Mouse (Mus musculus) B cell, adult 2 months (primary cell): Measurements from ENCODE around the gene Sstr3.

Source experiments
- DNase-seq, 2 experiments: peaks; one replicate each; pipeline ENCODE4 v3.0.0; 2022

The Sstr3 gene

GRCm38 (mm10) chr15:78544561-78545001 is at the start of gene Sstr3:
Gene Sstr3 (minus strand): TSS chr15:78544685.
- no peak for DNase-seq

DNA sequence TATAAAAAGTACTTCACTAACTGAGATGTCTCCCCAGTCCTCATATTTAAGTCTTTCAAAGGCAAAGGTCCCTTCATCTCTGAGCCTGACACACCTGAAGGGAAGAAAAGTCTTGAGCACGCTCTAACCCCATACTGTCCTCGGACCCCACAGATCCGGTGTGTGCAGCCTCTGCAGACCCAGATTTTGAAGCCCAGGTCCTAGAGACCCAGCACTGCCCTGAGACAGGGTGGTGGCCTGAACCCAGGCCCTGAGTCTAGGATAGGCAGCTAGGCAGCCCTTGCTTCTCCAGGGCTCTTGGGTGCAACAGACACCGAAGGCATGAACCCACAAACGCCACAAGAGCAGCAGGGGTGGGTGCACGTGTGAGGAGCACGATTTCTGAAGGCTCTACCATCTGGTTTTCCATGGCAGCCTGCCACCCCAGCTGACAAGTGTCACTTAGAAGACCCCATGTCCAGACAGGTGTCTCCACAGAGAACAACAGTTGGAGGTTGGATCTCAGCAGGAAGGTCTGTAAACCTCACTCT is 49.5 kb upstream of the Sstr3 start:
- DNase-seq = no peak

DNA sequence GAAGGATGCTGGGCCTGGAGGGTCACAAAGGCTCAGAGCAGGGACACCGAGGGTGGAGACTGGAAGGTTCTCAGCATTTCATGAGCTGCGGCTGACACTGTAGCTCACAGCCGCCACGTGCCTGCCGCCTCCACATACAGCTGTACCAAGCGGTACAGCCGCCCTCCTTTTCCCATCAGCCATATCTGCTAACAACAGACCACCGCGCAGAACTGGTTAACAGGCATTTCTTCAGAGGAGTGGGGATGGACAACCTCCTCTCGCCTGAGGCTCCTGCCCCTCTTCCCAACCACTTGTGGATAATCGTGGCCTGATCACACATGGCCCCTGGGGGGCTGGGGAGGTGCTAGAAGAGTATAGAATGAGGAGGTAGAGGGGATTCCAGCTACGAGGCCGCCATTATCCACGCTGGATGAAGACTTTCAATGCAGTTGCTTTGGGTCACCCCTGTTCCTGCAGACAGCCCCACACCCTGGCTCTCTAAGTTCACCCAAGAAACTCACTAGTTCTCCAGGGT is 48.0 kb upstream of the Sstr3 start:
- no peak for DNase-seq

- DNase-seq = peak; percentile 74 to 77
Observed at GRCm38 (mm10) chr15:78591680-78592451, 47.4 kb upstream of the Sstr3 start.

- DNase-seq = peak; percentile 44 to 50
Observed at GRCm38 (mm10) chr15:78590785-78591184, 46.3 kb upstream of the Sstr3 start.

- no peak for DNase-seq
Observed at GRCm38 (mm10) chr15:78589936-78590335, 45.5 kb upstream of the Sstr3 start.

DNA sequence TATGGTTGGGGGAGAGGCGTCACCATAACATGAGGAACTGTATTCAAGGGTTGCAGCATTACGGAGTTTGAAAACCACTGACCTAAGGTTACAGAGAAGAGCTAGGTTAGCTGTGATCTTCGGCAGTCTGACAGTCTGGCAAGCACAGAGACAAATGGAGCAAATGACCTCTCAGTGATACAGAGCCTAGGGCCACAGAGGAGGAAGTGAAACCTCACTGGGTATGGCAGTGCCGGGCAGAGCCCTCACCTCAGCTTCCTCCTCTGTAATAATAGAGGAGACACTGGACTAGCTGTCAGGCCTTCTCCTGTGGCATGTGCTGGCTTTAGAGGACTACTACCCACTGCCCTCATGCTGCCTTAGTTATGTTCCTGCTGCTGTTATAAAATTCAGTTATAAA is 44.4 kb upstream of the Sstr3 start:
- DNase-seq = peak; percentile 77 to 81

- DNase-seq = no peak
Observed at GRCm38 (mm10) chr15:78588049-78588448, 43.6 kb upstream of the Sstr3 start.

- DNase-seq = peak; percentile 89 to 90
Observed at GRCm38 (mm10) chr15:78587050-78587994, 42.8 kb upstream of the Sstr3 start.

GRCm38 (mm10) chr15:78585404-78585803 is 40.9 kb upstream of the Sstr3 start:
- no peak for DNase-seq

- no peak for DNase-seq
Observed at GRCm38 (mm10) chr15:78583352-78583751, 38.9 kb upstream of the Sstr3 start.

DNA sequence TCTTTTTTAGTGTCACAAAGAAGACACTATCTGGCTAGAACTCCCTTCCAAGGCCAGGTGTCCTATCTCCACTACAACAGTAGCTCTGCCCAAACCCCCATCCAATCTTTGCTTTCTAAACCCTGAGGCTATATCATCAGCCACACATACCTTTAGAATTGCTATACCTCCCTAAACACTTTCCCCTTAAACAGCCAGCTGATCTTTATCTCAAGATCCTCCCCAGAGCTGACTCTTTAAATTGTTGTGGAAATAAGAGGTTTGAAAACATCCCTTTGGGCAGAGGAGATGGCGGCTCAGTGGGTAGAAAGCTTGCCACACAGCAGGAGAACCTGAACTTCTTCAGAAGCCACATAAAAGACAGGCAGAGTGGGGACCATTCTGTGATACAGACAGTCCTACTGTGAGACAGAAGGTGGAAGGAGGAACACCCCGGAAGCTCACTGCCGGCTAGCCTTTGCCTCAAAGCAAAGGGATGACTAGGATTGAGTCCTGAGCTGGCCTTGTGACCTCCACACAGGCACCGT is 31.9 kb upstream of the Sstr3 start:
- DNase-seq = no peak

DNA sequence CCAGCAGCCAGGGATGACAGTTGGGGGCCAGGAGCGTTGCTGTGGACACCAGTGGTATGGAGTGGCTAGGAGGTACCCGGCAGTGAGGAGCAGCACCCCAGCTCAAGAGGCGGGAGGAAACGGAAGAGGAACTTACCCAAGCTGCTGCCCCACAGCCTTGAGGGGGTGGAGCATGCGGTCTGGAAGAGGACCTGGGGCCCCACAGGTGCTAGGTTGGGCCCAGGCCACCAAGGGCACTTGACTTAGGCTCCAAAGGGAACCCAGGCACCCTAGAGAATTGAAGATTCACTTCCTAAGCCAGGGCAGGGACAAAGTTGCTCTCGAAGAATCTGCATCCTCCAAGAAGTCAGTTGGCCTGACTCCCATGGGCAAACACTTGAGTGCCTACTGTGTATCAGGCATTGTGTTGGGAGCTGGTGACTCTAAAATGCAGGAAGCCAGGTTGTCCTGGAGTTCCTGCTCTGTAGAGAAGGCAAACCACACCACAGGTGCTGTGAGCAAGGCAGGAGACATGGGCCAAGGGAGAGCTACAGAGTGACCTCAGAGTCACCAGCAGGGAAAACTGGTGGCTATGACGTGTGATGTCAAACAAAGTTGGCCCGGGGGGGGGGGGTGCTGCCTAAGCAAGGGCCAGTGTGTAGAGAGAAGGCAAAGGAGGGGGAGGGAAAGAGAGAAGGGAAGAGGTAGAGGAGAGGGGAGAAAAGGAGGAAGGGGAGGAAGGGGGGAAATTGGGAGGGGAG is 28.3 kb upstream of the Sstr3 start, which contains the start of gene Rac2:
TSS of gene Rac2 (minus strand) at position 126 of the 740 bp plus-strand sequence.
- DNase-seq = peak; percentile 83 to 86

- peak in 1 of 2 experiments; percentile 40 for DNase-seq
Observed at GRCm38 (mm10) chr15:78572270-78572600, 27.8 kb upstream of the Sstr3 start.

DNA sequence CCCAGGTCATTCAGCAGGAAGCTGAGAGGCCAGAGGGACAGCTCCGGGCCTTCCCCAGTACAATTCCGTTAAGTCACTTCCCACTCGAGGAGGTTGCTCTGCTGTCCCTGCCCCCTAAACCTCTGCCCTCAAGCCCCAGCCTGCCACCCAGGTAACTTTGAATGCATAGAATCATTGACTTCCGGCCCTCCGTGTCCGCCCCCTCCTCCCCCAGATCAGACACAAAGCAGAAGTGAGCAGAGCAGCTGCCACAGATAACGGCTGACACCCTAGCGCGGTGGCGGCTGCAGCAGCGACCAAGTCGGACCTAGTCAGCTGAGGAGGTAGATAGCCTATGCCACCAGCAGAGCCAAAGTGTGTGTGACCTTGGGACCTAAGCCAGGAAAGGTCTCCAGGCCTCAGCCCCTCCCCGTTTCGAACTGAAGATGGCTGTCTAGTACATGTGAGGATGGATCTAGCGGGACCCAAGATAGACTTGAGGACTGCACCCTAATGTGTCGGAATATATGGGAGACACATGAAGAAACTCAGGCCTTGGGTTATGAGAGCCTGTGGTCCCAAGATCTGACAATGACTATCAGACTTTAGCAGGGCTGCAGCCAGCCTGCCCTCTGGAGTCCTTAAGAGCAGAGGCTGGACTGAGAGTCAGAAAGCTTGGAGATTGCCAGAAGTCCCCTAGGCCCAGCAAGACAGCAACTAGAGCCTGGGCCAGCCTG is 27.2 kb upstream of the Sstr3 start:
- peak; percentile 86 to 89 for DNase-seq

GRCm38 (mm10) chr15:78570170-78570569 is 25.7 kb upstream of the Sstr3 start:
- DNase-seq = no peak

DNA sequence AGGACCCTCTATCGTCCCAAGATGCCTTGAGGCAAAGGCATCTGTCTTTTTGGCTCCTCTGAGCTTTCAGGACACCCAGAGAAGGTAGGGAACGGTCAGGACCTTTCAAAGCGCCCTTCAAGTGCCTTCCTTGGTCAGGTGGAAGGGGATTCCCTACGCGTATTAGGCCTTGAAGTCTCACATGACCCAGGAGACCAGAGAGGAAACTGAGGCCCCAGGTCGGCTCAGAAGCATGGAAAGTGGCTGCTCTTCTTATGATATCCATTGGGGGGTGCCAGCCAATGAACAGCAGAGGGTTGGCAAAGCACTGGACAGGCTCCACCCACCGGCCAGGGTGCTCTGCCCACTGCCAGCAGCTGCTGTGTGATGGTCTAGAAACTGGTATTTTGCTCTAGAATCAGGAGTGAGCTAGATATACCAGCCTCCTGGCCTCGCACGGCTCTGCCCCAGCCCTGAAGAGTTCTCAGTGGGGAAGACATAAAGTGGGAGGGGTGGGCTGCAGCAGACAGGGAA is 23.2 kb upstream of the Sstr3 start:
- no peak for DNase-seq

GRCm38 (mm10) chr15:78564764-78565435 is 20.4 kb upstream of the Sstr3 start:
- no peak for DNase-seq

GRCm38 (mm10) chr15:78563937-78564336 is 19.5 kb upstream of the Sstr3 start:
- peak; percentile 77 to 81 for DNase-seq

- no peak for DNase-seq
Observed at GRCm38 (mm10) chr15:78563344-78563743, 18.9 kb upstream of the Sstr3 start.
